Mouse (Mus musculus) c-Kit-positive CD71-negative TER-119-negative erythroid progenitor cells, embryonic 14.5 days (primary cell): ENCODE measurements around the gene Dcaf4.
A peak's percentile ranks its signal among the peaks of the same experiment; 100 is the strongest.

Source experiments
- DNase-seq: peaks from one replicate; pipeline ENCODE4 v3.0.0-alpha.2; 2013; ENCODE audit warnings: low read depth

The Dcaf4 gene

GRCm38 (mm10) chr12:83496336-83496735, 23.9 kb upstream of the Dcaf4 start:
- no peak for DNase-seq

- no peak for DNase-seq
These were observed 23.5 kb upstream of the Dcaf4 start for GRCm38 (mm10) chr12:83496736-83497135.

GRCm38 (mm10) chr12:83497959-83498358, 22.3 kb upstream of the Dcaf4 start:
- DNase-seq = no peak

- no peak for DNase-seq
These were observed 21.0 kb upstream of the Dcaf4 start for GRCm38 (mm10) chr12:83499256-83499655.

- DNase-seq = peak; percentile 65
These were observed 18.1 kb upstream of the Dcaf4 start for GRCm38 (mm10) chr12:83502190-83502589.

- DNase-seq = no peak
These were observed 13.7 kb upstream of the Dcaf4 start for GRCm38 (mm10) chr12:83506543-83506942.

GRCm38 (mm10) chr12:83510586-83510985, 9.7 kb upstream of the Dcaf4 start:
- no peak for DNase-seq

- no peak for DNase-seq
These were observed 7.5 kb upstream of the Dcaf4 start for GRCm38 (mm10) chr12:83512783-83513182.

- no peak for DNase-seq
These were observed 7.1 kb upstream of the Dcaf4 start for GRCm38 (mm10) chr12:83513185-83513584.

- DNase-seq = no peak
These were observed 6.0 kb upstream of the Dcaf4 start for GRCm38 (mm10) chr12:83514216-83514615.

- no peak for DNase-seq
These were observed 2.7 kb upstream of the Dcaf4 start for GRCm38 (mm10) chr12:83517580-83517979.

GRCm38 (mm10) chr12:83521083-83521482, 817 bp downstream of the Dcaf4 start:
- no peak for DNase-seq

GRCm38 (mm10) chr12:83523056-83523455, 2.8 kb downstream of the Dcaf4 start:
- no peak for DNase-seq

- no peak for DNase-seq
These were observed 3.6 kb downstream of the Dcaf4 start for GRCm38 (mm10) chr12:83523892-83524291.

- no peak for DNase-seq
These were observed 4.1 kb downstream of the Dcaf4 start for GRCm38 (mm10) chr12:83524329-83524728.

GRCm38 (mm10) chr12:83525822-83526544, 5.7 kb downstream of the Dcaf4 start:
- no peak for DNase-seq

GRCm38 (mm10) chr12:83527816-83528215, 7.5 kb downstream of the Dcaf4 start:
- no peak for DNase-seq

GRCm38 (mm10) chr12:83528665-83529064, 8.4 kb downstream of the Dcaf4 start:
- DNase-seq = no peak

GRCm38 (mm10) chr12:83531992-83532391, 11.7 kb downstream of the Dcaf4 start:
- no peak for DNase-seq

GRCm38 (mm10) chr12:83532966-83533365, 12.7 kb downstream of the Dcaf4 start:
- DNase-seq = no peak

- DNase-seq = no peak
These were observed 13.9 kb downstream of the Dcaf4 start for GRCm38 (mm10) chr12:83534190-83534589.

- DNase-seq = no peak
These were observed 15.2 kb downstream of the Dcaf4 start for GRCm38 (mm10) chr12:83535428-83535827.

- DNase-seq = no peak
These were observed 15.8 kb downstream of the Dcaf4 start for GRCm38 (mm10) chr12:83536039-83536438.

- DNase-seq = no peak
These were observed 23.7 kb downstream of the Dcaf4 start for GRCm38 (mm10) chr12:83543997-83544396.
